Mouse (Mus musculus) cerebellum, adult 2 months (tissue): ENCODE measurements at regions not wholly inside any gene's neighbourhood (a gene's known extent, or its start where the extent isn't known, plus 50 kb on each side); places are given as distances from the start of the nearest gene placed in this dataset.

Experiments used
- CTCF ChIP-seq: fragments of 200-500 bp; IDR thresholded peaks from 2 replicates; pipeline ENCODE4 v1.5.1; 2011; ENCODE audit warnings: low read depth, mild to moderate bottlenecking, control low read depth, low read length, moderate library complexity, borderline replicate concordance; ENCODE audit not compliant: insufficient read depth
- POLR2A ChIP-seq: fragments of 200-500 bp; IDR thresholded peaks from 2 replicates; pipeline ENCODE4 v1.6.1; 2011; ENCODE audit warnings: low read length, control low read depth, borderline replicate concordance; ENCODE audit not compliant: insufficient read depth

DNA sequence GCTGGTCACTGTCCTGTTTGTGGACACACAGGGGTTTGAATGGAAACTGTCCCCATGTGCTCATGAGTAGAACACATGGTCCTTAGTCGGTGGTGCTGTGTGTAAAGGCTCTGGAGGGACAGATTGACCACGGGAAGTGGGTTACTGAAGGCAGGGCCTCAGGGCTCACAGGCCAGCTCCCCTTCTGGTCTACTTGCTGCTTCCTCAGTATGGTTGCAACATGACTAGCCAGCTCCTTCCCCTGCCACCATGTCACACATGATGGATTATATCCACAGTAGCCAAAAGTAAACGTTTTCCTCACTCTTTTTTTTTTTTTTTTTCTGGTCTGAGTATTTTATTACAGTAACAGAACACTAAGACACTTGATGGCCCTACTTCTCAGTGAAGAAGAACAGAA is 70.9 kb downstream of the Smim20 start:
- TF ChIP-seq POLR2A (no peak), CTCF (no peak)
